Mouse (Mus musculus) brown adipose tissue, adult 24 weeks (tissue): ENCODE measurements around the gene Borcs5. TPM values are rescaled to one million over a fixed set of nuclear protein-coding genes. Genes with fewer than 3 reads are reported as not detected.
"Not testable (repeated sequence)": the region's sequence is repeated elsewhere in the genome, so short reads cannot be mapped to it uniquely, and the experiment has no call there.

Experiments
- H3K27ac ChIP-seq: fragments of 200-500 bp; replicated peaks from 2 replicates; pipeline ENCODE4 v1.5.1; 2012; ENCODE audit warnings: low read depth, mild to moderate bottlenecking, low read length
- H3K4me1 ChIP-seq: fragments of 200-500 bp; 2 replicates; pipeline ENCODE4 v1.6.1; 2012; ENCODE audit warnings: low read length, mixed read lengths; ENCODE audit not compliant: control insufficient read depth, insufficient read depth, insufficient read length
- H3K4me3 ChIP-seq: fragments of 200-500 bp; 2 replicates; pipeline ENCODE4 v1.5.1; 2012; ENCODE audit warnings: low read depth, mild to moderate bottlenecking, low read length, moderate library complexity; ENCODE audit not compliant: insufficient read depth
- polyA plus RNA-seq: library from polyadenylated mRNA; stranded (reverse); fragments of >200 nt; gene quantifications from 2 replicates; pipeline ENCODE4 v1.2.4, GENCODE M21; 2012; ENCODE audit not compliant: missing spikeins, insufficient read depth, insufficient read length

Gene Borcs5
- polyA plus RNA-seq, 1 experiment = 15.2 TPM

GRCm38 (mm10) chr6:134641738-134642446, 2.6 kb downstream of the Borcs5 start:
- Histone ChIP-seq H3K4me1 (no peaks in the 10 kb centered on the region), H3K27ac (no peak overlapping the region), H3K4me3 (peak overlapping the region; percentile 96)

GRCm38 (mm10) chr6:134643296-134643695, 4.0 kb downstream of the Borcs5 start:
- Histone ChIP-seq H3K4me3 (no peak overlapping the region), H3K27ac (no peak overlapping the region), H3K4me1 (no peaks in the 10 kb centered on the region)

GRCm38 (mm10) chr6:134646835-134647234, 7.5 kb downstream of the Borcs5 start:
- H3K27ac ChIP-seq = no peak overlapping the region
- no peaks in the 10 kb centered on the region for H3K4me1 ChIP-seq
- no peak overlapping the region for H3K4me3 ChIP-seq

DNA sequence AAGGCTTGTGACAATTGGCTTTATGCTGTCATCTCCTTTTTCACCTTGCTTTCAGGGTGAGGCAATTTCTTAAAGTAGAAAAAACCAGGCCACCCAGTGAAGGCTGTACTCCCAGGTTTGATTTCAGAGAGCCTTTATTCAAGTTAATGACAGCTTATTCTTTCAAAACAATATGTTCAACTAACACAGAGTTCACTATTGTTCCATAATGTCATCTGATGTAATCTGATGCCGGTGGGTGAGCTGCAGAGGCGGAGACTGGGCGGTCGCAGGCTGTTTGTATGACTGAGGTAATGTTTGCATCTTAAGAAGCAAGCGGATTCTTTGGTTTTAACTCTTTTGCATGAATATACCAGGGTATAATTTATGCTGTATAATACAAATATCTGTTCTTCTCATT, 8.3 kb downstream of the Borcs5 start:
- Histone ChIP-seq H3K27ac (peak overlapping the region; percentile 41), H3K4me1 (no peaks in the 10 kb centered on the region), H3K4me3 (no peak overlapping the region)

- Histone ChIP-seq H3K27ac (no peak overlapping the region), H3K4me3 (no peak overlapping the region), H3K4me1 (no peaks in the 10 kb centered on the region)
Measured at GRCm38 (mm10) chr6:134648356-134648755, 9.0 kb downstream of the Borcs5 start.

- Histone ChIP-seq H3K4me1 (no peaks in the 10 kb centered on the region), H3K27ac (0 out of 2 replicates have a peak overlapping the region, but pooled peaks have one; percentile 2), H3K4me3 (no peak overlapping the region)
Measured at GRCm38 (mm10) chr6:134656527-134656926, 17.2 kb downstream of the Borcs5 start.

DNA sequence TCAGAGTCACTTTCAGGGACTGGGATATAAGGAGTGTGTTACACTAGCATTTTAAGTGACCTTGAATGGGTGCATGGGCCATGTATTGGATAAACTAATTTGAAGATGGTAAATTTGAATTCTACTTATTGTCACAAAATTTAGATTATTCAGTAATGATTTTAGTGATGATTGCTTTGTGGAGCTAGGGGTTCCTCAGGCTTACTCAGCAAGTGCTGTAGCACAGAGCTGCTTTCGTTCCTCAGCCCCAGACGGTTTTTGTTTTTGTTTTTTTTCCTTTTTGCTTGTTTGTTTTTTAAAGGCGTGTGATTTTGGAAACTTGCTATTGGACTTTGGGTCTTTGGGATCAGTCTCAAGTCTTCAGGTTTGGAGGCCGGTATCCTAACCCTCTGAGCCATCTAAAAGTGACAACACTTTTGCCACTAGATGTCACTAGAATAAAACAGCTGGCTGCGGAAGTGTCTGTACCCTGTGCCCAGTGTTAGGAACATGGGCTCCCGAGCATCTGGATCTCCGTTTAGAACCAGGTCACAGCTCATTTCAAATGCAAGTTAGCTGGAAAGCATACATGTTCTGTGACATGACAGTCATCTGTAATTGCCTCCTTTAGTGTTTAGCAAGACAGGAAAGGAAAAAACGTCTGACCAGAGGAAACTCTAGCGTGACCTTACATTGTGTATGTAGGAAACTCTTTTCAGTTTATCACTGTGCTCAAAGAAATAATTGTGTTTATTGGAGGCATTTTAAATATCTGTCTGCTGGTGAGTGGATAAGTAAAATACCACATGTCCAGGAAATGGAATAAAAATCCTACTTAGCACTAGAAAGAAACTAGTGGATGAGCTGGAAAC, 20.0 kb downstream of the Borcs5 start:
- Histone ChIP-seq H3K4me1 (no peaks in the 10 kb centered on the region), H3K27ac (no peak overlapping the region), H3K4me3 (no peak overlapping the region)

DNA sequence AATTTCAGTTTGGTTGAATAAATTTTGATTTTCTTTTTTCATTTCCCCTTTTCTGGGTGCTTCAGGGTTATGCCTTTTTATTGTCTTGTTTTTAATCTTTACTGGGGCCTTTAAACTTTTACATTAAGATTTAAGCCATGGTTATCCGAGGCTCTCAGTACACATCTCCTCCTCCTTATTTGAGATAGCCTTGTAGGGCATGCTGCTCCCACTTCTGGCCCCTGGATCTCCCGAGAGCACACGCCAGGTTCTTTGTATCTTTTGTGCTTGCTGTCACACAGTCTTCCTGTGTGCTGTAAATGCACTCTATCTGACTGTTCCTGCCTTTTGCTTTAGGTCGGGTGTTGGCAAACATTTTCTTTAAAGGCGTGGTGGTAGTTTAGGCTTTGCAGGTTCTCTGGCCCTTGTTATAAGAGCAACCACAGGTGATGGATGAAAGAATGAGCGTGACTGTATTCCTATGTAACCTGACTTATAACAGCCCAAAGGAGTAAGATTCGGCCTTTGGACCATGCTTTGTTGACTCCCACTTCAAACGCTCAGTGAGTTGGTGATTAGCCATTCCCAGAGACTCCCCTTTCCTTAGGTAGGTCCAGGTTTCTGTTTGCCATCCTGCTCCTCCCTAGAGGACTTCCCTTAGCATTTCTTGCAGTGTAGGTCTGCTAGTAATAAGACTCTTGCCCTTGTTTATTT, 21.6 kb downstream of the Borcs5 start:
- Histone ChIP-seq H3K4me3 (no peak overlapping the region), H3K4me1 (no peaks in the 10 kb centered on the region), H3K27ac (no peak overlapping the region)

GRCm38 (mm10) chr6:134664573-134664972, 25.3 kb downstream of the Borcs5 start:
- Histone ChIP-seq H3K4me1 (no peaks in the 10 kb centered on the region), H3K27ac (no peak overlapping the region), H3K4me3 (no peak overlapping the region)

DNA sequence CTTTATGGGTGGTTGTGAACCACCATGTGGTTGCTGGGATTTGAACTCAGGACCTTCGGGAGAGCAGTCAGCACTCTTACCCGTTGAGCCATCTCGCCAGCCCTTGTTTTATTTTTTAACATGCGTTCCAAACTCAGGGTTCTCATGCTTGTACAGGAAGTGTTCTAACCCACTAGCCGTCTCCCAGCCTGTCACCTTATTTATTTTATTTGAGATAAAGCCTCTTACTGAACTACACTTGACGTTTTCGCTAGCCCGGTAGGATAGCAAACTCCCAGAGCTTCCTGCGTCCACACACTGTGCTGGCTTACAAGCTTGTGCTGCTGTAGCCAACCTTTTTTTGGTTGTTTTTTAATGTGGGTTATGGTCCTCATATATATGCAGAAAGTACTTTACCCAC, 26.5 kb downstream of the Borcs5 start:
- Histone ChIP-seq H3K4me1 (no peaks in the 10 kb centered on the region), H3K4me3 (no peak overlapping the region), H3K27ac (no peak overlapping the region)

- Histone ChIP-seq H3K27ac (no peak overlapping the region), H3K4me3 (no peak overlapping the region), H3K4me1 (peaks cover 3% of the 10 kb centered on the region; the same call in 1 of the 2 replicates)
Measured at GRCm38 (mm10) chr6:134668519-134668918, 29.2 kb downstream of the Borcs5 start.

- no peak overlapping the region for H3K27ac ChIP-seq
- H3K4me3 ChIP-seq = no peak overlapping the region
- H3K4me1 ChIP-seq = peaks cover 5% of the 10 kb centered on the region
Measured at GRCm38 (mm10) chr6:134669179-134669865, 30.0 kb downstream of the Borcs5 start.

GRCm38 (mm10) chr6:134670881-134671411, 31.6 kb downstream of the Borcs5 start:
- H3K4me3 ChIP-seq = no peak overlapping the region
- H3K4me1 ChIP-seq = peaks cover 5% of the 10 kb centered on the region
- no peak overlapping the region for H3K27ac ChIP-seq

- not testable (repeated sequence) for H3K4me1 ChIP-seq, H3K4me3 ChIP-seq, H3K27ac ChIP-seq
Measured at GRCm38 (mm10) chr6:134673712-134674111, 34.4 kb downstream of the Borcs5 start.
